Mouse (Mus musculus) adrenal gland, postnatal 10 days (tissue): ENCODE results near the gene Mark4. TPM values are rescaled to one million over a fixed set of nuclear protein-coding genes. Genes with fewer than 3 reads are reported as not detected.
A peak's percentile ranks its signal among the peaks of the same experiment; 100 is the strongest.

Experiments
- DNase-seq: peaks from one replicate; pipeline ENCODE4 v3.0.0; 2021; ENCODE audit warnings: mixed read lengths
- long read RNA-seq, 2 experiments: library from polyadenylated mRNA; stranded (forward); transcript quantifications; one replicate each; pipeline ENCODE4 v2.0.0; 2021
- total RNA-seq, 2 experiments: library from RNA; stranded (reverse); gene quantifications; 2 replicates each; pipeline ENCODE4 v1.2.3; 2021

Mark4 gene
- 10 to 100 TPM; 35.0 to 37.1 TPM for total RNA-seq
- long read RNA-seq, experiment 1, partial matches to known transcripts = 8 of 40 reads
- long read RNA-seq, experiment 1, other reads (novel, unspliced or antisense) = 29 of 40 reads
- long read RNA-seq, experiment 2, partial matches to known transcripts = 9 of 21 reads
- long read RNA-seq, experiment 2, other reads (novel, unspliced or antisense) = 9 of 21 reads

DNA sequence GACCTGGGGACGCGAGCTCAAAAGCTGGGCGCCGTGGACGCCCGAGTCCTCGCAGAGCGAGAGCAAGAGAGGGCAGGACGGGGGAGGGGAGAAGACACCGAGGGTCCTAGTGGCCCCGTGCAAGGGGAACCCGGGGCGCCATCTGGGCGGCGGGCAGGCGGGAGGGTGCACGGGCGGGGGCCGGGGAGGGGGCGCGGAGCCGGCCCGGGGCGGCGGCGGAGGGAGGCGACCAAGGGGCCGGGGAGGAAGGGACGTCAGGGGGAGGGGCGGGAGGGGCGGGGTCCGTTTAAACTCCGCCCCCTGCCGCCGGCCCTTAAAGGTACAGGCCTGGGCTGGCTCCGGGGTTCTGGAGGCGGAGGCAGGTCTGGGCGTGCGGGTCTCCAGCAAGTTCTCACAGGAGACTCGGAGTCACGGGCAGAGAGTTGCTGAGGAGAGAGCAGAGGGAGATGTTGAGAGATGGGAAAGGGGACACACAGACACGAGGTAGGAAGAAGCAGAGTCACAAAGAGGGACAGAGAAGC is at the start of gene Mark4:
Gene Mark4, minus strand, starts transcription at position 231 of the 521 bp plus-strand sequence.
- peak; percentile 89 for DNase-seq

DNA sequence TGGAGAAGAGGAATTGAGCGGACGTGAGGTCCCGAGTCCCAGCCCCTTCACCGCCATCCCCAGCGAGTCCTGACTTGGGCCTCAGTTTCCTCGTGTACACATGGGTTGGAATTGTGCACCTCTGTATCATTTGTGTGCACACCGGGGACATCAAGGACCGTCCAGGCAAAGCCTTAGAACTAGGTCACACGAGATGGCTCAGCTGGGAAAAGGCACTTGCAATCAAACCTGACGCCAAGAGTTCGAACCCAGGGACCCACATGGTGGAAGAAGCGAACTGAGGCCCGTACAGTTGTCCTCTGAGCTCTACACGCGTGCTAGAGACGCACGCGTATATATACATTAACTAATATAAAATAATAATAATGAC is 49.0 kb upstream of the Mark4 start:
- DNase-seq = no peak

DNA sequence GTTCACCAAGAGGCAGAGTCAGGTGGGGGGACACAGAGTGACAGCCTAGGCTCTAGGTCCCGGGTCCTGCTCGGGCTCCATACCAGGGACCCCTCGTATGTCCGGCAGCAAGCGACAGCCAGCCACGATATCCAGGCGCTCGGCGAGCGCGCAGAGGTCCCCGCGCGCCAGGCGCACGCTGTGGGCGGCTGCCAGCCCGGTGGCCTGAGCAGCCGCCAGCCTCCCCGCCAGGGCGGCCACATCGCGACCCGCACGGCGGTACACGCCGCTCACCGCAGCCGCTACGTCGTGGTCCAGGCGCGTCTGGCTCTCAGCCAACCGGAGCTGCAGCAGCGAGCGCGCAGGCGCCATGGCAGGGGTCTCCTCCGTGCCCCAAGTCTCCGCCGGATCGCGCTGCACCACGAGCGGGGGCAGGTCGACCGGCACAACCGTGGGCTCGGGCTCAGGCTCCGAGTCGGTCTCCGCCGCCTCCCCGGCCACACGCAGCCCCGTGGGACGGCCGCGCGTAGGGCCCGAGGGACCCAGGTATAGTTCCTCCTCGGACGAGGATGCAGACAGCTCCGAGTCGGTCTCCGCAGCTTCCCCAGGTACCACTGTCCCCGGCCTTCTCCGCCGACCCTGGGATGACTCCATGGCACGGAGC is 48.5 kb upstream of the Mark4 start:
- DNase-seq = peak; percentile 71

DNA sequence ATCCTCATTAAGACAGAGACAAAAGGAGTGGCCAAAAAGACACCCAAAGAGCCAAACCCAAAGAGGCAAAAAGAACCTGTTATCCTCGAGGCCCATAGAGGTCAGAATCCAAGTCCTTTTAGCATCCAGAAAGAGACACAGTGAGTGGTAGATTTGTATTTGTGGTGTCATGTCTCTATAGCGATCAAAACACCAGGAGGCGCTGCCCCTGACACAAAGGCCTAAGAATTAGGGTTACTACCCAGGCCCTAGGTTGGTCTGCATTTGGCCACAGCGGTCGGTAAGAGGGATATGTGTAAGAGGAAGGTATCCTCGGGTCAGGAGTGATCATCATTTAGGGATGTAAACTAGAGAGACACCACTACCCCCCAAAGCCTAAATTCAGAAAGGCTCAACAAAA is 47.7 kb upstream of the Mark4 start:
- no peak for DNase-seq

DNA sequence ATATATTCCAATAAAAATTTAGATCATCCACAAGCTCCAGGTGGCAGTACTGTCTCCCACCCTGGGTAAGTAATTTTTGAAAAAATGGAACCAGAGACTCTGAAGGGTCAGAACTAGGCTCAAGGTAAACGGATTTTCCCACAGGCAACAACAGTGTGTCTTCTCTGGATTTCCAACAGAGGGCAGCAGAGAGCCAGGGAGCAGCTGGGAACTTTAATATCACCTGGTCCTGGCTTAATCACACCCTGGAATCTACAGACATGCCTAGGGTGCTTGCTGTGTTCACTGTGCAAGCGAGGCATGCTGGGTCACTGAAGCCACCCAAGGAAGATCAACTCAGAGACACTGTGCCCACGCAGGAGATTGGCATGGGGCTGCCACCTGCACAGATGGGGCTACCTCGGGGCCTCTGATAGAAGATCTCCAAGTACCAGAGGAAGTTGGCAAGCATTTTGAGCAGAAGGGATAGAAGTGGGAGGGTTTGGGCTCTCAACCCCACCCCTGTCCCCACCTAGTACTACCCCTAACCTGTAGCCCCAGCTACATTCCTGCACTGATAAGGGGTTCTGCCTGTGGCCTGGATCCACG is 45.0 kb upstream of the Mark4 start:
- DNase-seq = peak; percentile 73

DNA sequence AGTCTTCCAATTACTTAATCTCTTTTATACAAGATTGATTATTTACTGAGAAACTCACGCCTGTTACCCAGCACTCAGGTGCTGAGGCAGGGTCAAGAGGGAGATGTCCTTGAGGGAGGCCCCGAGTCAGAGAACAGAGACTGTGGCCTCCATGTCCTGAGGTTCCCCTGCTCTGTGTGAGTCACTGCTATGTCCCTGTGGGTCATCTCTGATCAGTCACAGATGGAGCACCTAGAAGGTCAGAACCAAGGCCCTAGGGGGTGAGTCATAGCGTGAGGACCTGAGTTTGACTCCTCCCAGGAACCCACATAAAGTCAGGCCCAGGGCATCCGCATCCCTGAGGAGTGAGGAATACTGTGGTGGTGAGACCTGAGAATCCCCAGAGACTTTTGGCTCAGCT is 43.0 kb upstream of the Mark4 start:
- peak; percentile 75 for DNase-seq

DNA sequence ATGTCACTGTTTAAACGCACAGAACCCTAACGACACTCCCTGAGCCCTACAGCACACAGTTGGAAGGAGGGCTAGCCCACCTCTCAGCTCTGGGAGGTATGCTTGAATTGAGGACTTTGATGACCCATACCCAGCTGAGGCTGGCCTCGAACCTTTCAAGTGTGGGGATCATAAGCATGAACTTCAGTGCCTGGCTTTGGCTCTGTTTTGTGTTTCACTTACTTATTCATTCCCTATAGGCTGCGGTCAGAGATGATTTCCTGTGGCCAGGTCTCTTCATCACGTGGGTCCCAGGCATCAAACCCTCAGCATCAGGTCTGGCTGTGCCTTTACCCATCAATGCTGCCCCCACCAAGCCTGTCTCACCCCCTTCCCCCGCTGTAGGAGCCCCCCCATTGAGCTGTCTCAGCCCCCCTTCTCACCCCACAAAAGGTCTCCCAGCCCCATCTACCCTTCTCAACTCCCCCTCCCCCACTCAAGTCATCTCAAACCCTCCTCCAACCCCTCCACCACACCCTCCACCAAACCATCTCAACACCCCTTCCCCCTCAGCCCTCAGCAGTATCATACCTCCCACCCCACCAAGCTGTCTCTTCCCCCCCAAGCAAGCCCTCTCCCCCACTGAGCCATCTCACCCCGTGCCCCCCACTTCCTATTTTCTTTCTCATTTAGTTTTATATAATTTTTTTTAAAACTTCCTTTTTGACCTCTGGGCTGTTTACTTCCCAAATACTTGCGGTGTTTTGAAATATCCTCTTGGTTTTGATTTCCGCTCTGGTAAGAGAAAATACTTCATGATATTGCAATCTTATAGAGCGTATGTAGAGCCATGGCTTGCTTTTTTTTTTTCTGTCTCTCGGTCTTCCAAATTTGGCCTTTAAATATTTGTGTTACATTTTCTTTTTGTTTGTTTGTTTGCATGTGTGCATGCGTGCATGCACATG is 42.1 kb upstream of the Mark4 start:
- DNase-seq = no peak

DNA sequence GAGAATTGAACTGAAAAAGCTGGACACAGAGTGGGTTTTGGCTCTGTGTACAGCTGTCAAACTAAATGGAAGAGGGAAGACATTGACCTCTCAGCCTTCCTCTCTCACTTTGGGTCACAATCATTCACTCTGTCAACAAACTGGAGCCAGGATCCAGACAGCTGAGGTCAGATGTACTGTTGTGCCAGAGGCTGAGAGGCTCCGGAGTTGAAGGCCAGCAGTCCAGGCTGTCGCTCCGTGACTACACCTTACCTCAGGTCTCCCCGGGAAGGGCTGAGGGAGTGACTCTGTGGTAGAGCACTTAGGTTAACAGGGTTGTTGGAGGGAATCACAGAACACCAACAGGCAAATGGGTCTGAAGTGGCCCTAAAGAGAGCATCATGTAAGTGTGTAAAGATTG is 39.7 kb upstream of the Mark4 start:
- peak; percentile 54 for DNase-seq

DNA sequence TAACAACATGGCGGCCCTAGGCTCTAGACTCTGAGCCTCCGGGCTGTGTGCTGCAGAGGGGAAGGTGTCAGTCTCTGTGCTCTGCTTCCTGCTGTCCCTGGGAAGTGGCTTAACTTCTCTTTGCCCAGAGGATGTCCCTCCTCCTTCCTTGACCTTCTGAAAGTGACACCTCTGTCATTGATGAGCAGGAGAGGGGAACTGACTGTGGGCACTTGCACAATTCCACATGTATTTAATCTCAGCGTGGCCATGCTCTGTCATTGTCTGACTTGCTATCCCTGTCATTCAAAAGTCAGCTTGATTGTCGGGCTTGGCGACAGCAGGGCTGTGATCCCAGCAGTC is 37.6 kb upstream of the Mark4 start:
- DNase-seq = no peak

DNA sequence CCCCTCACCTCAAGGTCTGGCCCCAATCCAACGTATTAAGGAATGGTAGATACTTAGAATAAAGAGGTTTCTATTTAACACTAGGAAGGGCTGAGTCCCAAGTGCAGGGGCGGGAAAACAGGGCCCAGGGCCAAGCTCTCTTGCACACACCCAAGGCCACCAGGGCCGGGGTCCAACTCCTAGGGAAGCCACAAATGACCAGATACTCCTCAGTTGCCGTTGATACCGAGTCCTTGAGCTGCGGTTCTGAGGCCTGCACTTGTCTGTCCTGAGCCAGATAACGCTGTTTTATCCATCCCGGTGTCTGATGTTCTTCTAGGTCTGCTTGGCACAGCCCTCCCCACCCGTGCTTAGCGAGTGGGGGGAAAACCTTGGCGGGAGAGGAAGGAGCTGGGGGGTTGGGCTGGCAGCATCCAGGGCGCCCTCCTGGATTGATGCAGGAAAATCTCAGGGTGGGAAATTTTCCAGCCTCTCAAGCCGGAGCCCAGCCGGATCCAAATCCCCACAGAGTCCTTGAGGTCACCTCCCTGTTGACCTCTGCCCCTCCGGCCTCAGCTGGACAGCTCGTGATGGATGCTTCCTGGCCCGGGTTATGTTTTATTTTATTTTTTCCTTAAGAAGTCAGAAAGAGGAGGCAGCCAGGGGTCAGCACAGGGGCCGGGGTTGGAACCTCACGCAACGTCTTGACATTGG is 37.0 kb upstream of the Mark4 start:
- DNase-seq = peak; percentile 83

DNA sequence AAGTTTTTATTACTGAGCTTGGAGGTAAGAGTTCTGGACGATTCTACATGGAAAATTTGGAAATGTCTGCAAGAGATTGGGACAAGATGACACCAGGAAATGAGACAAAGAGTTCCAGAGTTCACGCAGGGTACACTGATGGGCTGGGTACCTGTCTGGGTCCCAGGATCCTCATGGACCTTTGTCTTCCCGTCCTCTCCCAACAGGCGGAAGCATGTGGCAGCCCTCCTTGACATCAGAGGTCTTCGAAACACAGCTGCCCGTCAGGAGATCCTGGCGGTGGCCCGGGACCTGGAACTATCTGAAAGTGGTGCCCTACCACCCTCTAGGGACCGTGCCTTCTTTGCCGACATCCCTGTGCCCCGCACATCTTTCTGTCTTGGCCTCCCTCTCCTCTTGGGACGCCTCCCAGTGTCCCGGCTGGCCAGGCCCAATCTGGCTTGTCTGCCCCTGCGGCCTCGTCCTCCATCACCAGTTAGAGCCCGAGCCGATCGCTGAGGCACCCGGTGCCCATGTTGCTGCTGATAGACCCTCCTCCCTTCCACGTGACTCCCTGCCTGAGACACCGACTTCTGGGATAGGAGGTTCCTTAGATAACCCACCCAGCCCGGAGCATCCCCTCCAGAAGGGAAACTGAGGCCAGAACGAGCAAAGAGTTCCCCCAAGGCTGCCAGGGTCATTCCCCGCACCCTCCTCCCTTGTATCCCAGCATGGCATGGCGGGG is 36.3 kb upstream of the Mark4 start:
- DNase-seq = peak; percentile 49

DNA sequence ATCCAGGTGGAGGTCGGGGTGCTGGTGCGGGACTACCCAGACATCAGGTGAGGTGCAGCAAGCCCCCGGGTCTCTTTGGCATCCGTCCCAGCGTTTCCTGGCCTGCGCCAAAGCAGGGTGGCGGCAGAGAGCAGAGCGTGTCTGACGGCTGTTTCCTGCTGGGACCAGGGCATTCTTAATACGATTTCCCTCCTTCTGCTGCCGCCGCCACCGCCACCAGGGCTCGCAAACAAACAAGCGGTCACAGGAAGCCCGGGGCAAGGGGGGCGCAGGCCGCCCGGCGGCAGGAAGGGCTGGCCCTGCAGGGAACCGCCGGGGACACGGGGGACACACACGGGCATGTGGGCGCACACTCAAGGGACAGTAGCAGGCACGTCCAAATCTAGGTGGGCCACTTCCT is 33.1 kb upstream of the Mark4 start:
- DNase-seq = peak; percentile 68

DNA sequence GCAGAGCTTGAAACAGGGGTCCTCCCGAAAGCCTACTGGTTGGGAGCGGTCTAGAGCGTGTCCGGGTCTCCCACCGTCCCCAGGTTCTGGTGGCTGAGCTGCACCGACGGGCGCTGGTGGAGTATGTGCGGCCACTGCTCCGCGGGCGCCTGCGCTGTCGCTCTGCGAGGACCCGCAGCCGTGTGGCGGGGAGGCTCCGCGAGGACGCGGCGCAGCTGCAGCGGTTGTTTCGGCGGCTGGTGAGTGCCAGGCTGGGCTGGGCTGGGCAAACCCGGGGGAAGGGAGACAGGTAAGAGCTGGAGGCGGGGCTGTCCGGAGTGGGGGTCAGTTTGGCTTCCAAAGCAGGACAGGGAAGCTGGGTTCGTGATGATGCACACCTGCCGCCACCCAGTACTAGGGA is 30.9 kb upstream of the Mark4 start:
- no peak for DNase-seq

DNA sequence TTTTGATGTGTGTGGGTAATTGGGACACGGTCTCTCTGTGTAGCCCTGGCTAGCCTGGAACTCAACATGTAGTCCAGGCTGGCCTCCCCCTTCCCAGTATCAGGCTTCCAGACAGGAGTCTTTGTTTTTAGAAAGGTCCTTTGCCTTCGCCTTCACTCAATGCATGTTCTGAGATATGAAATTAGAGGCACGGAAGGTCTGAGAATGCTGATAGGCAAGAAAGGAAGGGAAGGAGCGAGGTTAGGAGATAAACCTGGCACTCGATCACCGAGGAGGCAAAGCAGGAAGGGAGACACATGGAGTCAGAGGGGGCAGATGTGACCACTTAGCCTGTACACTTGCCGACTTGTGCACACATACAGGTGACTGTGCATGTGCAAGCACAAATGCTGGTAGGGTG is 27.9 kb upstream of the Mark4 start:
- no peak for DNase-seq

DNA sequence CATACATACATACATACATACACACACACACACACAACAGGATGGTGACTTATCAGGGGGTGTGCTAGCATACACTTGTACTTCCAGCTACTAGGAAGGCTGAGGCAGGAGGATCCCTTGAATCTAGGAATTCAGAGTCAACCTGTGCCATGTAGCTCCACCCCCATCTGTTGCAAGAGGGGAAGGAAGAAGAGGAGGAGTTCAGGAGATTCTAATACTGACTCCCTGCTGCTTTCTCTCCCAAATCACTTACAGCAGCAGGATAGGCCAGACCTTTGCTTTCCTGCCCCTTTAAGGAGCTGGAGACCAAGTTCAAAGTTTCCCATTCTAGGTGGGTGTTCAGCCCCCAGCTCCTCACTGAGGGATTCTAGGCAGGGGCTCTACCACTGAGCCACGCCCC is 26.9 kb upstream of the Mark4 start:
- DNase-seq = no peak

DNA sequence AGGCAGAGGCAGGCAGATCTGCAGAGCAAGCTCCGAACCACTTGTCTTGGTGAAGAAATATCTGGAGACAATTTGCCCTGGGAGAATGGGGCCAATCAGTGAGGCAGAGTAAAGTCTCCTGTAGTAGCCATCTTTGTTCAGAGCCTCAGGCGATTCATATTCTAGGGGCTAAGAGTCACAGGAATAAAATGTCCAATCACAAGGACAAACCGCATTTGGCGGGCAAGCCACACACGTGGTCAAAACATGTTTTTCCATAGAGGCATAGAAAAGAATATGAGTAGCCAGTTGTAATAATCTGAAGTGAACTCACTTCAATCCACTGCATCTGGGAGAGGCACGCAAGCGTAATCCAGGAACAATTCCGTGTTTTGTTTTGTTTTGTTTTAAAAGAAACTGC is 24.7 kb upstream of the Mark4 start:
- no peak for DNase-seq

DNA sequence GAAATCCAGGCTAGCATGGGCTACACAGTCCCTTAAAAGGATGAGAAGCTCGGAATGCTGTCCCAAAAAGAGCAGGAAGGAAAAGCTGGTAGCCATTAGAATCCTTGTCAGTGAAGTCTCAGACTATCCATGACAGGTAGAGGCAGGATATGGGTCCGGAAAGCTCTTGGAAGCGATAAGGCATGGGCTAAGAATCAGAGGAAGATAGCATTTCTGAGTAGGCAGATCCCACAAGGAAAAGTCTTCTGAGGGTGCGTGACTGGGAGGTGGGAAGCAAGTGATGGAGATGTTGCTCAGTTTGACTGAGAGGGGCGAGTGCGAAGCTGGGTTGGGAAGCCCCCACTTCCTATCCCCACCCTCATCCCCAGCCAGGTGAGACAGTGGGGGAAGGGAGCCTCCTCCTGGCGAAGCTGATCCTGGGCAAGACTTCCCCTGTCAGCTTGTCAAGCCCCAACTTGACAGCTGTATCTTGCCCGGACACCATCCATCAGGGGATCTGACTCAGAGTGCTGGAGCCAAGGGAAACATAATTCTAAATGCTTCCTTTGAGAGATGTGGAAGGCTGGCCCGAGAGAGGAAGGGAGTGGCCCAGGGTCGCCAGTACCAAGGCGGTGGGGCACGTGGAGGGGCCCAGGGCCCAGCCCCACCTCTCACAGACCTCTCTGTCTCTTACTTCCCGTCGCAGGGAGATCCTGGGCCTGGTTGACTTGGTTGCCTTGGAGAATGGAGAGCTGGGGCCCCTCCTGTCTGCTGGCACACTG is 19.2 kb upstream of the Mark4 start:
- DNase-seq = no peak

DNA sequence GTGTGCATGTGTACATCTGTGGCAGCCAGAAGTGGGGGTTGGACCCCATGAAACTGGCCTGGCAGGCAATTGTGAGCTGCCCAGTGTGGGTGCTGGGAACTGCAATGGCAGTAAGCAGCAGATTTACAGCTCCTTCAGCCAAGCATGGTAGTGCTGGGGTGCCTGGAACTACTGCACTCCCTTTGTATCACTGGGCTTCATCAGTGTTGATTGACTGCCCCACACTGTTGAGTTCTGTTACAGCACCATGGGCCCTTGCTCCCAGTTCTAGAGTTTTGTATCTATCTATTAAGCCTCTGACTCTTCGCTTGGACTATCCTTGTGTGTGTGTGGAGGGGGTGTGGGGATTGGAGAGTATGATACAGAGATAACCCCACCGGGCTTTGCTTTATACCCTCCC is 18.5 kb upstream of the Mark4 start:
- no peak for DNase-seq

DNA sequence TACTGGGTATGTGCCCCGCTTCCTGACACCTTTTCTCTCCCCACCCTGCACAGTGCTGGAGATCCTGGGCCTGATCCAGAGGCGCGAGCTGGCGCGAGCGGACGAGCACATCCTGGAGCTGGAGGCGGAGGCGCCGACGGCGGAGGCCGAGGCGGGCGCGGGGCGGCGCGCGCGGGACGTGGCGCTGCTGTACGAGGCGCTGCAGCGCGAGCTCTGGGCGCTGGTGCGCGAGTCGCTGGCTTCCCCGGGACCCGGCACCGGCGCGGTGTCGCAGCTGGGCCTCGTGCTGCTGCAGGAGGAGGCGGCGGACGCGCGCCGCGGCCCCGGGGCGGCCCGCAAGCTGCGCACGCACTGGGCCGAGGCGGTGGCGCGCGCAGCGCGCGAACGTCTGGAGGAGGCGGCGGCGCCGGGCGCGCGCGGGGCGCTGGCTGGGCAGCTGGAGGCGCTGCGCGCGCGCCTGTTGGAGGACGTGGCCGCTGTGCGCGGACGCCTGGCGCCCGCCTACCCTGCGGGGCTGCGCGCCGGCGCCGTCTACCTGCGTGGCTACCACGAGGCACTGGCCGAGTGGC is 15.3 kb upstream of the Mark4 start:
- peak; percentile 90 for DNase-seq

DNA sequence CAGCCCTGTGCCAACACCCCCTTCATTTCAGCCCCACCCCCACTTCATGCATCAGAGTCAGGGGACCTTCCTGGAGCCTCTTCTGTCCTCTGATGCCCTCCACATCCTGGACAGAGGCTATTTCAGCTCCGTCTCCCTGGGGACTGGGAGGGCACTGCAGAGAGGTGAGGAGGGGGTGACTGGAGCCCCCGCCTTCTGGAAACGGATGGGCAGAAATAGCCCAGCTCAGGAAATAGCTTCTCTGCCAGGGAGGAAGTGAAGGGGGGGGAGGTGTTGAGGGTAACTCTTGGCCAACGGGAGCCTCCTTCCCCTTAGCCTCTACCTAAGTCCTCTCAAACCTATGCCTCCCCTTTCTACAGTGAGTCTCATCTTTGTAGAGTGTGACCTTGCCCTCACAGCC is 13.8 kb upstream of the Mark4 start:
- peak; percentile 45 for DNase-seq
